Mouse (Mus musculus) neutrophil, adult 65 days (primary cell): ENCODE results near the gene Lrrn3. TPM values are rescaled to one million over a fixed set of nuclear protein-coding genes. Genes with fewer than 3 reads are reported as not detected.

Source experiments
- total RNA-seq: library from RNA; stranded (reverse); gene quantifications from 2 replicates; pipeline ENCODE4 v1.2.4, GENCODE M21; 2023

The Lrrn3 gene
- not detected in 2 replicates for total RNA-seq

GRCm38 (mm10) chr12:41486331-41486730 lies at the start of gene Lrrn3:
Gene Lrrn3 (minus strand): TSS chr12:41486431.

